Mouse (Mus musculus) NIH3T3 (cell line): ENCODE measurements at regions not wholly inside any gene's neighbourhood (a gene's known extent, or its start where the extent isn't known, plus 50 kb on each side); places are given as distances from the start of the nearest gene placed in this dataset.

Source experiments
- DNase-seq: peaks from one replicate; pipeline ENCODE4 v3.0.0-alpha.2; 2012; ENCODE audit warnings: low read depth

DNA sequence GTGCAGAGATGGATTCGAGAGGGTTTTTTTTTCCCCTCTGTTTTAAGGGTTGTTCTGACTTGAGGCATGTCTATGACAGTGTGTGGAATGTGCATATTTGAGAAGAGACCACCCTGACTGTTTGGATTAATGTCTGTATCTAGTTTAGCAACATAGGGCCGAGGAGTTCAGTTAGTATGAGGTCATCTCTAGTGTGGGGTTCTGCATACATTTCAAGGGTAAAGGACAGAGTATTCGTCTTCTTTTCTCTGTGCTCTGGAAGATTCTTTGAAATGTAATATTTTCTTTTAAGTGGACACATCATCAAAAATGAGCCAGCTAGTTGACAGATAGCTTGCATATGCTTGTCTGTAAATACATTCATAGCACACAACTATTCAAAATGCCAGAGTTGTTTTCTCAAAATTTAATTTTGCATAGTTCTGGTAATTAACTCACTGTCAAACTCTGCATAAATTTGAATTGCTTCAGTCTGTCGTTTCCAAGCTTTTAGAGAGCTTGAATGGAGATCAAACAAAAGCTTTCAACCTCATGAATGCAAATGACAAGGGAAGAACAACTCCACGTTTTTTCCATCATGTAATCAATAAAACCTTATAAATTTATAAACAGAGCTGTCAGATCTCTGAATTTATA is 415.5 kb downstream of the Adamts20 start:
- no peak for DNase-seq

GRCm38 (mm10) chr15:94046186-94046585 is 419.0 kb downstream of the Adamts20 start:
- no peak for DNase-seq

DNA sequence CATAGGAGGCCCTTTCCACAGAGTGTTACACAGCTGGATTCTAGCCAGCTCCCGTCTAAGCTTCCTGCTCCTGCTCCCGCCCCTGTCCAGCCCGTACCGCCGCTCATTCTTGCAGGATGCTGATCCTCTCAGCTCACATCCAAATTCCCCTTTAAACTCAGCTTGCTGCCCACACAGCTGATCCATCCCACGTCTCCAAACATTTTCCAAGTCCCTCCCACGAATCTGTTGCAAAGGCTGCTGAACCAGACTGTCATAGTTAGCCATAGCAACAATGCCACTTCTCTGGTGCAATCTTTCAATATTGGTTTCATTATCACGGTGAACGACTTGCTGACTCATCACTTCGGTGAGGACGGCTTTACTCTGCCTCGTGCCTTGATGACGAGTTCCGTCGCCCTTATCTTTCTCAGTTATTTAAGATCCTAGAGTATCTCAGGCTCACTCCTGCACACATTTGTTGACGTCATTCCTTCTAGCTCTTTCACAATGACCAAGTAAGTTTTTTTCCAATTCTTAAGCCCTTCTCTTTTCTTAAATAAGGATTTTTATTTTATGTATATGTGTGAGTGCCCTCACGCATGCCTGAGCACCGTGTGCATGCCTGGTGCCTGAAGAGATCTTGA is 420.0 kb downstream of the Adamts20 start:
- peak; percentile 31 for DNase-seq

- DNase-seq, result no peak
Measured at GRCm38 (mm10) chr15:94032957-94033356, 432.3 kb downstream of the Adamts20 start.

- DNase-seq, result peak; percentile 75
Measured at GRCm38 (mm10) chr15:94025996-94026696, 430.5 kb upstream of the Prickle1 start.

- peak; percentile 83 for DNase-seq
Measured at GRCm38 (mm10) chr15:94025239-94025971, 429.7 kb upstream of the Prickle1 start.

GRCm38 (mm10) chr15:94024806-94025205 is 429.1 kb upstream of the Prickle1 start:
- peak; percentile 46 for DNase-seq

- no peak for DNase-seq
Measured at GRCm38 (mm10) chr15:94024126-94024730, 428.5 kb upstream of the Prickle1 start.

DNA sequence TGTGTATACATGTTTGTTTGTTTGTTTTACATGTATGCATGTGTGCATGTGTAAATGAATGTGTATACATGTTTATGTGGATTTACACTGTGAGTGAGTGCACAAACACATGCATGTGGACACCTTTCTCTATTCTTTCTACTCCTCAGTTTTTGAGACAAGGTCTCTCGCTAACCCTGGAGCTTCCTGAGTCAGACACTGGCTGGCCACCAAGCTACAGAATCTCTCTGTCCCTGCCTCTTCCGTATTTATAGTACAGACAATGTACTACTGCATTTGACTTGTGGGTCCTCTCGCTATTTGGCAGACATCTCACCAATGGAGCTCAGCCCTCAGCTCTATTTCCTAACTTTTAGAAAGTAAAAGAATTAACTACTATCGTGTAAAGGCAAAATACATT is 427.8 kb upstream of the Prickle1 start:
- no peak for DNase-seq

DNA sequence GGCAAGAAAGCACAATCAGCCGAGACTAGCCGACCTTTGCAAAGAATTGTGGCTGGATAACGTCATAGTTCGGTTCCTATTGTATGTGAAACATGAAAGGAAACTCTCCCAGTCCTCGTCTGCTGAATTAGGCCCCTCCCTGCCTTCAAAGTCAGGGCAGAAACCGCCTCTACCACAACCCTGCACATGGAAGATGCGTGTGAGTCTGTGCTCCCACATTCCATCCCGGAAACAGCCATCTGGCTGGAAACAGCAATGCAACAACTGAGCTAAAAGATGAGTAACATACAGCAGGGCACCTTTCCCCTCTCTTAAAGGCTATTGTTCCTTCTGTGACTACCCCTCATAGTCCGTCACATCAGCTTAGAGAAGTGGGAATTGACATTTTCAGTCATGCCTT is 422.1 kb upstream of the Prickle1 start:
- peak; percentile 8 for DNase-seq

GRCm38 (mm10) chr15:94011499-94011898 is 415.8 kb upstream of the Prickle1 start:
- no peak for DNase-seq

GRCm38 (mm10) chr15:94006082-94006481 is 410.4 kb upstream of the Prickle1 start:
- no peak for DNase-seq

GRCm38 (mm10) chr15:94004911-94005310 is 409.2 kb upstream of the Prickle1 start:
- DNase-seq, result peak; percentile 8

GRCm38 (mm10) chr15:94003145-94003544 is 407.5 kb upstream of the Prickle1 start:
- DNase-seq, result no peak

DNA sequence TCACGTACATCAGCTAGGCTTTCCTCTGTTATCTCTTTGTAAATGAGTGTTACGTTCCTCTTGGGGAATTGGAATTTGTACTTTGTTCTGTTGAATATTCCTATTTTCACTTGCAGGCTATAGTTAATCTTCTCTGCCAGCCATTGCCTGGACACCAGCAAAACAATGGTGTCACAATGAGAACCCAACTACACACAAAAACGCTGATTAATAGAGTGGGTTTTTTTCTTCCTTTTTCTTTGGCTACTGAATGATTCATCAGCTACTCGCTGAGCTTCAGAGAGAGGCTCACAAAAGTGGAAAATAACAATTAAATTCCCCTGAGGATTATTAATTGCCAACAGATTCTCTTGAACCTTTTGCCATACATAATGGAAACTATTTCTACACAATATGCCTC is 398.9 kb upstream of the Prickle1 start:
- no peak for DNase-seq

DNA sequence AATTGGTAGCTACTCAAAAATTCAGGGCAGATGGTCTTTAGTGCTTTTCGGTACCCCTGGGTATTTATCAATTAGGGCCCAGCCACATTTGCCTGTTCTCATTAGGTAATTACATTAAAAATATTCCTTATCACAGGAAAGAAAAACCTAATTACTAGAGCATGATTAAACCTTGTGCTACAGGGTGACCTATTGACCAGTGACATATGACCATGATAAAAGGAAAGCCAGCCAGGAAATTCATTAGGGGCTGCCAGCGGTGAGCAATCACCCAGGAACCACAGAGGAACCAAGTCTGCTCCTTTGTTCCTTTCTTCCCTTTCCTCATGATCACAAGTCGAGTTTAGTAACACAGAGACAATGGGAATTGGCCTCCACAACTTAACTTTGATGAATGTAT is 394.4 kb upstream of the Prickle1 start:
- no peak for DNase-seq

DNA sequence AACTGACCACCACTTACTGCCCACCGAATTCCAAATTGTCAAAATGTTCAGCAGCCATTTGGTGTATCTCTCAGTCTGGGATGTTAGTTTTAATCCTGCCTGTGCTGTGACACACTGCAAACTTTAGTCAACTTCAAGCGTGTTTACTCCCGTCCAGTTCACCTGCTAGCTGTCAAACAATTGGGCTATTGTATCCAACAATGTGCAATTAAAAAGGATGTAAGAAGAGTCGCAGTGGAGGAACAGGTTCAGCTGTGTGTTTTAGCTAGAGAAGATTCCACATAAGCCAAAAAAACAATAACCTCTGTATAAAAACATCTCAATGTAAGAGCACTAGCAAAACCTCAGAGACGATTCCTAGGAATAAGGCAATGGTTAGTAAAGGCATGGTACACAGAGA is 392.7 kb upstream of the Prickle1 start:
- DNase-seq, result no peak

DNA sequence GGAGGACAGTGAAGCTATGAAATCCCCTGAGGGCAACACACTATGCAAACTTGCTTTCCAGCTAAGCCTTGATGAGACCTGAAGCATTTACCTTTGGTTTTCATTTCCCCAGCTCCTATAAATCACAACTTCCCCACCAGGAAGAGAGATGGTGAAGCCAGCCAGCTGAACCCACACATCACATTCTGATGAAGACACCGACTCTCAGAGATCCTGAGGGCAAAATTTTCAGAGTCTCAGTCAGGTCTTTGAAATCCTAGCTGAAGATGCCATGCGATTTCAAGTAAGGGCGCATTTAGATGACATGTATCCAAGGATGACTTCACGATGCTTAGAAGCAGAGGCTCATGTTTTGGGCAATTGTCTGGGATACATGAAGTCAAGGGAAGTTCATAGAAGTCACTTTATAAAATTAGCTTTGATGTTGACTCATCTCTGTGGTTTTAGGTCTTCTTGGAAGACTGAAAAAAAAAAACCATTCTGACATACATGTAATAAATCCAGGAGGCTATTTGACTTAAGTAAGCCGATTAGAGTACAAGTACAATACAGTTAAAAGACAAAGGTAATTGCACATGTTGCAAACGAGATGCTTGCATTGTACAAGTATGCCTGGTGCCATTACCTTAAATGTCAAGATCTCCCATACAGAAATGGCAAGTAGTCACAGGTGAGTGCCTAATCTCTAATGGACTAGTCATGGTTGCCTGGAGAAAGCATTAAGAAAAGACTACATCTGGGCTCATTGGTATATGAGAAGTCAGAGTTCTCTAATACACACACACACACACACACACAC is 391.1 kb upstream of the Prickle1 start:
- DNase-seq, result no peak

GRCm38 (mm10) chr15:93982091-93982490 is 386.4 kb upstream of the Prickle1 start:
- no peak for DNase-seq

- DNase-seq, result no peak
Measured at GRCm38 (mm10) chr15:93977494-93977893, 381.8 kb upstream of the Prickle1 start.

GRCm38 (mm10) chr15:93974727-93975126 is 379.0 kb upstream of the Prickle1 start:
- DNase-seq, result no peak
